Mouse (Mus musculus): ENCODE data around the gene Baiap2l1.

- TF ChIP-seq EP300 (optimal IDR thresholded peaks at IDR 0.05) (no peak), CTCF (IDR thresholded peaks at IDR 0.05; ENCODE audit: low read depth) (no peak)
Observed at GRCm38 (mm10) chr5:144261309-144261708, 96.6 kb downstream of the Baiap2l1 start.
